Mouse (Mus musculus): ENCODE results near the gene Gap43. TPM values are rescaled to one million over a fixed set of nuclear protein-coding genes. Genes with fewer than 3 reads are reported as not detected.
"Not testable (repeated sequence)": the region's sequence is repeated elsewhere in the genome, so short reads cannot be mapped to it uniquely, and the experiment has no call there.

The Gap43 gene
- 10 to 100 TPM; 26.0 to 29.6 TPM for total RNA-seq (2021)
- long read RNA-seq, experiment 1, transcript Gap43-201 (3 exons, 1,420 nt): major isoform, 25 of 27 reads
- long read RNA-seq, experiment 1, partial matches to known transcripts: 0 of 27 reads
- long read RNA-seq, experiment 1, other reads (novel, unspliced or antisense): 2 of 27 reads
- long read RNA-seq, experiment 2, transcript Gap43-201 (3 exons, 1,420 nt): major isoform, 32 of 33 reads
- long read RNA-seq, experiment 2, partial matches to known transcripts: 1 of 33 reads
- long read RNA-seq, experiment 2, other reads (novel, unspliced or antisense): 0 of 33 reads

DNA sequence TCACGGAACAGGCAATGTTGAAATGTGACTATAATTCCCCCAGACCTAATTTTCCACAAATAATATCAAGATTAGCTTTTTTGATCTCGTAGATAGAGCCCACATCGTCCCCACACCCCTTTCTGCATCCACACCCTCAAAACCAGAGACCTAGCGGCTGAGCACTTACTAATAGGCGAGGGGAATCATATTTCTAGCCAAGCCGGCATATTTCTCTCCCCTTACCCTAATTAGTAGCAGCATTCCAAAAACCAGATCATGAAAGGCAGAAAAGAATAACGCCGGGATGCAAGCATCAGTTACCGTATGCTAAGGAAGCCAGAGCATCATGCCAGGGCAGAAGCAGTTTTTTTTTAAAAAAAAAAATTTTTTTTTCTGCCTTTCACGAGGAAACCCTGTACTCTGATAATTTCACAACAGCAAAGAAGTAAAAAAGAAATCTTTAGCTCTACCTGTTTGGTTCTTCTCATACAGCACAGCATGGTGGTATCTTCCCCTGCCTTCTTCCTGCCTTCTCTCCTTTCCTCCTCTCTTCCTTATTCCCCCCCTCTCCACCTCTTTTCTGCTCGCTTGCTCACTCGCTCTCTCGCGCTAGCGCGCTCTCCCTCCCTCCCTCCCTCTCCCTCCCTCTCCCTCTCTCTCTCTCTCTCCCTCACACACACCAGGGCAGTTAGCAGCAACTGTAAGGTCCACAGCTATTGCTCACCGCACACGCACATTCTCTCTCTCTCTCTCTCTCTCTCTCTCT is at the start of gene Gap43:
Gene Gap43 (minus strand): TSS at position 631 of the 748 bp plus-strand sequence.
- no peak for DNase-seq (ENCODE audit: low spot score in 2 of 2)

DNA sequence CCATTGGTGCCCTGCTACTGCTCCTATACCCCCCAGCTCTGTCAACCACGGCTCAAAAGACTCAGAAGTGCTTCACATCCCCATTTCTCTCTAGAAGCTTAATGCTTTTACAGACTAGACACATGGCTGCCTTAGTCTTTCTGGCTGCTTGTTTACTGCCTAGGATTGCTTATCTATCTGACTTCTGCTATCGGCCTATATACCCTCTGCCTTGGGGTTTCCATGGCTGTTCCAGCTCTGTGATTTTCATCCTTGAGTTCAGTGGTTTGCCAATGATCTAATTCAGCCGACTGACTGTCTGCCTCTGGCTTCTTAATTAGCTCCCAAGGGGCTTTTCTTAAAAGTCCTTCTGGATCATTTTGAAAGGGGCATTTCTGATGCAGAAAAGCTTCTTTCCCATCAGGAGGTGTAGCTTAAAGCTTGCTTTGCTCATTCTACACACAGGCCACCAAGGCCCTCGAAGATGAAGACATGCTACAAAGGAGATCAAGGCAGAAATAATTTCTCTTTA is 40.9 kb upstream of the Gap43 start:
- DNase-seq (ENCODE audit: low spot score in 2 of 2): no peak

DNA sequence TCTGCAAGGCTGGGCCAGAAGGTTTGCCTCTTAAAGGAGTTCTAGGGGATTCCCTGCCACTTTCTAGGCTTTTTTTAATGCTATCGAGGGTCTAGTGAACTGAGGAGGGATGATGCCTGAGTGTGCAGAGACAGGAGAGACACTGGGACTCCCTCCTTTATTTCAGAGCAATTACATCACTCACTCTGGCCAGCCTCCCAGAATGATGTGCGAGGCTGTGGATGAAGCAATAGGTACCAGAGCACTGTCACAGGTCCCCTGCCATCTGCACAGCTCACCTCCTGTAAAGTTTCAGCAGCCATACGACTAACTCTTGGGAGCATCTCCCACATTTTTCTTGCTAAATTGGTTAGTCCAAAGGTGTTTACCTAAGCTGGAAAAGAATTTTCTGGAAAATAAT is 40.2 kb upstream of the Gap43 start:
- peak in 1 of 2 experiments; percentile 12 for DNase-seq (ENCODE audit: low spot score in 2 of 2)

DNA sequence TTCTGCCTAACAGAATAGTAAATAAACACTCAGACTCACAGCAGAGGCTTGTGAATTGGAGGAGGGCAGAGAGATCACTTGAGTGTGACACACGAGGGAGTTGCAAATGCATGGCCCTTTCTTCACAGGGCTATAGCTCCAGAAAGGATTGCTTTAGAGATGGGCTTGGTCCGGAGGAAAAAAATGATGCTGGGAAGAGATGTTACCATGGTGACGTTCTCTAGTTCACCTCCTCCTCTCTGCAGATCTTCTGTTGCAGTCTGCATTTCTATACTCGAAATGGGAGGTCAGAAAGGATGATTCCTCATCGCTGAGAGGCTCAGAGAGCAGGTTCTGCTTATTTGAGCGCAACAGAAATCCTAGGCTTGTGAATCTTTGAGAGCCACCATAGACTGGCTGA is 29.7 kb upstream of the Gap43 start:
- no peak for DNase-seq (ENCODE audit: low spot score in 2 of 2)

DNA sequence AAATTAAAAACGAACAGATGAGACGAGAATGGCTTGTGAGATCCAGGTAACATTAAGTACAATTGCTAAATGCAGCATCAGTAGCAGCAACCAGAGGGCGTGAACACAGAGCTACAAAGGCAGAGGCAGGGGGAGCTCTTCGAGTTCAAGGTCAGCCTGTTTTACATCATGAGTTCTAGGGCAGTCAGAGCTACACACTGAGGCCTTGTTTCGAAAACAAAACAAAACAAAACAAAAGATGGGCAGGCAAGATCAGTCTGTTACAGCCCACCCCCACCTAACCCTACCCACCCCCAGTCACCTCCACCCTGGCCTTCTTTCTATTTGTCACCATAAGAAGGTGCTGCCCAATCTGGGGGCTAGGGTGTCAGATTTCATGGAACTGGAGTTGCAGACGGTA is 28.9 kb upstream of the Gap43 start:
- no peak for DNase-seq (ENCODE audit: low spot score in 2 of 2)

DNA sequence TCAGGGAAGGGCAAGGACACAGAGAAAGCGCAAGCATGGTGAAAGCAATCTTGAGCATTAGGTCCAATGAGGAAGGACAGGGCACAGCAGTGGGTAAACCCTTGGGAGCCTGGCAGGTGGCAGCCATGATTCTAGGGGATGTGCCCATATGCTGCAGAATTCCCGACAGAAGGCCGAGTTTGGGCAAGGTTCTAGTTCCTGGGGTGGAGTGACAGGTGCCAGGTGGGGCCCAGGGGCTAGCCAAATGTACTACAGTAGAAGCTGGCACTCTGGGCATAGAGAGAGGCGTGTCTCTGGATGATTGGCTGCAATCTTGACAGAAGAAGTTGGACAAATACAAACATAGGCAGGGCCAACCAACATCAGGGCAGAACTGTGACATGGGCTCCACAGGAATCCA is 19.6 kb upstream of the Gap43 start:
- DNase-seq (ENCODE audit: low spot score in 2 of 2): no peak

DNA sequence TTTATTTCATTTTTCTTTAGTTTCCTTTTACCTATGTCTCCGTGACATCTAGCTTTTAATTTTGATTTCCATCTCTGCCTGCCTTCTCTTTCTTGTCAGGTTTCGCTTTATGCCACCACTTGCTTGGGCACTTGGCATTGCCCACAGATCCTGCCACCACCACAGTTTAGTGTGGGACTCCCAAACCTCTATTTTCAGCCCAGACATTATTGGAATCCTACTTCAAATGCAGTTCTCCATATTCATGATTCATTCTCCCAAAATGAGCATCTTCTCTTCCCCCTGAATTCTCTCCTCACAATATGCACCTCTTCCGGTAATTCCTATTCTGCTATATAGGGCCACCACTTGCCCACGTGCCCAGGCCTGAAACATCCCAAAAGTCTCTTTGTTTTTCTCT is 17.6 kb upstream of the Gap43 start:
- DNase-seq (ENCODE audit: low spot score in 2 of 2): no peak

DNA sequence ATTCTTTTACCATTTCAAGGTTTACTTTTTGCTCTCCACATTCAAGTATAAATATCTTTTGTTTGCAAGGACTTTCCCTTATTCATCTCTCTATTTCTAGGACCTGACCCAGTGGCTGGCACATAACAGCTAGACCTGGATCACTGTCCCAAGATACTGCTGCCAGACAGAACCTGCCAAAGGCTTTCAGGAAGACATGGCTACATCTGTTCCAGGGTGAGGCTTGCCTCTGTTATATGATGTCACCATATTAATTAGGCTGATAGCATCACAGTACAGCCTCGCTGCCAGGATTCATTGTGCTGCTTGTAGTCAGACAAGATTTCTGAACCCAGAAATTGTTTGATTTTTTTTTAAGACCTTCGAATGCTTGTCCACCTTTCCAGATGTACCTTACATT is 9.6 kb upstream of the Gap43 start:
- no peak for DNase-seq (ENCODE audit: low spot score in 2 of 2)

DNA sequence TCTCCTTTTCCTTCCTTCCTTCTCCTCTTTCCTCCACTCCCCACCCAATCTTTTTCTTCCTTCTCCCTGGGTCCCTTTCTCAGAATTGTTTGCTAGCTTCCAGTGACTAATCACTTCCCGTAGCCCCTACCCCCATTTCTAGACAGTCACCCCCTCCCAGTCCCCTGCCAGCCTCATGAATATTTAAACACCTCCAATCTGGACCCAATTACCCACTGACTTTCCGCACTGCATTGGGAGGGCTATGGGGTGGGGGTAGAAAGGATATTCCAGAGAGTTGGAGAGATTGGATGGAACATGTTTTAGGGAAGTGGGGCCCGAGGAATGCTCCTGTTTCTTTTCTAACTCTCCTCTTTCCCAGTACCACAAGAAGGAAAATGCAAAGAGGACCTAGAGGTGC is 414 bp upstream of the Gap43 start:
- DNase-seq (ENCODE audit: low spot score in 2 of 2): not testable (repeated sequence)

DNA sequence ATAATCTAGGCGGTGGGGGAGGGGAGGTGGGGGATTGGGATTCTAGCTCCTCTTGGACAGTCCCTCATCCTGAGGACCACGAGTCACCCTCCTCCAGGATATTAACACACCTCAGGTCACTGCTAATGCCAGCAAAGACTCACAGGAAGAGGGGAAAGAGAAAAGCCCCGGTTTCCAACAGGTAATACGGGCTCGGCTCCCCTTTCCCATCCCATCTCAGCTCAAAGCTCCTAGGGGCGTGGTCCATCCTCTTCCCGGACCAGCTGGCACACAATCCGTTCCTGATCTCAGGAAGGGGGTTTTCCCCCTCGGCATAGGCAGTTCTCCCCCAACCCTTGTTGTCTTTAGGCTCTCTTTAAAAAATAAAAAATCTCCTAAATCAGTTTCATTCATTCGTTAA is 939 bp downstream of the Gap43 start:
- no peak for DNase-seq (ENCODE audit: low spot score in 2 of 2)

DNA sequence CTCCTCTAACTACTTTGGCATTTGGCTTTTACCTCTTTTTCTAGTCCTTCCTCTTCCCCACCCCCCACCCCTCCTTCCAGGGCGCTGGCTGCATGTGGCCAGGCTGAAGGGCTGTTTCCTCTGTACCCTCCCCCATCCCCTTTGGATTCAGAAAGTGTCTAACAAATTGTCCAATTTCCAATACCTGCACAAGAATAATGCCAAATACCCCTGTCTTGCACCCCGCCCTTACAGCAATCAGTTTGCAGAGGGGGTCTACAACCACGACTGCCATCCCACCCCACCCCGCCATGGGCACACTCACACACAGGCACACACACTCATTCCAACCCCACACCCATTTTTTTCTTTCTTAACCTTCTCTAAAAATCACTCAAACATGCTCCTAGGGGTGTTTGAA is 1.5 kb downstream of the Gap43 start:
- no peak for DNase-seq (ENCODE audit: low spot score in 2 of 2)

DNA sequence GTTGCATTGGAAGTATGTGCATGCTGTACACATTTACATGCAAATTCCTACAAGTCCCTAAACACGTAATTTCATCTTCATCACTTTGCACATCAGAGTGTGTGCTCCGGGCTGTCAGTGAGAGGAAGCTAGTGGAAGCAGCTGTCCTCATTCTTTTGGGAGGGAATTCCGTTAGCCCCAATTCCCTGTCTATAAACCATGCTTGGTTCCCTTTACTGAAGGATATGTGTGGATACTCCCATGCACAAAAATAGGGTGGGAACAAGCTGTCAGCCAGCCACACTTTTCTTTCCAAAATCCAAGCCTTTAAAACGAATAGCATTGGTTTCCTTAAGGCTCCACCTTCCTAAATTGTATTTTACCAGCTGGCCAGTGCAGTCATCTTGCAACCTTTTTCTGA is 2.1 kb downstream of the Gap43 start:
- DNase-seq (ENCODE audit: low spot score in 2 of 2): no peak

DNA sequence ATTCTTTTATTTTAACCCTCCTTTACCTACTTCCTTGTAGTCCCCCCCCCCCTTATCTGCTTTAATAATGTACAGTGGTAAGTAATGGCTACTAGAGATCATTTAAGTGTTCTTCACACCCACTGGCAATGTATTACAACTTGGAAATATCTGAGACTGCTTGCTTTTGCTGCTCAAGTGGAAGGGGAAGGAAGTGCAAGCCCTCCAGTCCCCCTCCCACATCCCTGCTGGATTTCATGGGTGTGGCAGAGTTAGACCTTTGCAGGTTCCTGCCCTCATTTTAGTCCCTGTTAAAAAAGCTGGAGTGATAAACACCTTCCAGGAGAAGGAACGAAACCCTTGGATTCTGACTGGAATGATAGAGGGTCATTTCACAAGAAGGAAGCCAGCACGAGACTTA is 2.8 kb downstream of the Gap43 start:
- no peak for DNase-seq (ENCODE audit: low spot score in 2 of 2)

DNA sequence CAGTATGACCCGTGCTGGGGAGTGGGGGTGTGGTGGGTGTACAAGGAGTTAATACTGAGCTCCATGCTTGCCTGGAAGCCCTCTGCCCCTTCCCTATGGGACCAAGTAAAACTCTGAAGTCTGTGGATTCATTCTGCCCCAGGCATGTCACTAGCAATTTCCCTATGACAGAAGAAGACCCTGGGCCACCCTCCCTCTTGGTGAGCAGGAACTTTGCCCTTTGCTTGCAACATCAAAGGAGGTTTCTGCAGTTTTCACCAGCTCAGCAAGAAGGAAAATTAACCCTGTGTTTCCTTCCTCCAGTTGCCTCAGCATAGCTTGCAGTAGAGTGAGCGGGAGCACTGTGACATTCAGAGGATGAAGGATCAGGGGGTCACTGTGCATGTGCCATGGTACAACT is 3.8 kb downstream of the Gap43 start:
- DNase-seq (ENCODE audit: low spot score in 2 of 2): no peak

DNA sequence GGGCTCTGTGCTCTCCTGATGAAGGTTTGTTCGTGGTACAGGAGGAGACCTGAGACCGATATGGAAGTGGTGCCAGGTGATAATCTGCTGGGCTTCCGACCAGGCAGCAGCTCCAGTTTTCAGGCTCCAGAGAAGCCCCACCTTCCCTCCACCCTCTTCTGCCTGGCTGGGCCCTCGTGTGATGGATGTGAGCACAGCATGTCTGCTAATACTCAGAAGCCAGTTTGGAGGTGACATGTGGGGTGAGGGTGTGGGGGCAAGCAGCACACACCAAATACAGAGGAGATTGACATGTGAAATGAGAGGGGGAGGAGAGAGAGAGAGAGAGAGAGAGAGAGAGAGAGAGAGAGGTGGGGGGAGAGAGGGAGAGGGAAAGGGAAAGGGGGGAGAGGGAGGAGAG is 8.1 kb downstream of the Gap43 start:
- DNase-seq (ENCODE audit: low spot score in 2 of 2): no peak

DNA sequence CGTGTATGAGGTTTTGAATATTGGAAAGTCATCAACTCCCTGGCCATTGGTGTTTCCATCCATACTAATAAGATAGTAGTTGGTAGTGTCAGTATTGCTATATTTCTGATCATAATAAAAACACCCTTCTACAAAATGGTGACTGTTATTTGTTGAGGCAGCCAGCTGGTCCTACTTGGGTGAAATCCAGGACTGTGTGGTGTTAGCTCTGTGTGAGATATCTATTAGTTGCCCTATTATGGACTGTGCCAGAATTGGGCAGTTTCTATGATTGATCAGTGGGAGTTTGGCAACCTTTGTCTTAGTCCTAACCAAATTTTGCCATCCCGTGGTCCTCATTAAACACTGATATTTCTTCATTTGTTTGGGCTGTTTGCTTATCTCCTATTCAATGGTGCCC is 14.3 kb downstream of the Gap43 start:
- no peak for DNase-seq (ENCODE audit: low spot score in 2 of 2)

DNA sequence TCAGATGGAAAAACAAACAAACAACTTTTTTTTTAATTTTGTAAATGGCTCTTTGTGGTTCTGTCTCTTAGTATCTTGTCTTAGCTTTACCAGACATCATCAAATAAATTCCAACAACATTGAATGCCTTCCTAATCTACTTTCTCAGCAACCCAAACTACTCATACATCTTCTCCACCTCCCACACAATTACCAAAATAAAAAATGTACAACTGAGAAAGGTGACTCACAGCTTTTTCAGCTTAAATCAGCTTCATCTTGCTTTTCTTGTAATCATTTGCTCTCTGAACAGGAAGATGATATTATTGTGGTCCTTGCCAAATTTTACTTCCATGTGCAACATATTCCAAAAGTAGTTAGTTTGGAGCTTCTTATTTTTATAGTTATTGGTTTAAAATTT is 14.9 kb downstream of the Gap43 start:
- DNase-seq (ENCODE audit: low spot score in 2 of 2): no peak

DNA sequence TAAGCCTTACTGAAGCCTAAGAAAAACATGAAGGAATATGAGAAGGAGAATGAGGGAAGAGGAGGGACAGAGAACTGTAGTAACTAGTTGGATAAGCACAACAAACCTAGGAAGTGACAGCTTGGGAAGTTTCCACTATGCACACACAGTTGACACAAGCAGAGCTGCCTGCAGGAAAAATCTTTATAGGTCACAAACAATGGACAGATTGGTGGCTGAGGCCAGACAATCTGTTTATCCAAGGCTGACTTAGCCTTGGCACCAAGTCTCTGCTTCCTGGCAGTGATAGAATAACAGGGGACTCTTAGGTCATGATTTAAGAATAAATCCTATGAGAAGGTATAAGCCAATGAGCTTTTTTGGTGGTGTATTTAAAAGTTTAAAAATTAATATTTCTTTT is 20.6 kb downstream of the Gap43 start:
- no peak for DNase-seq (ENCODE audit: low spot score in 2 of 2)

DNA sequence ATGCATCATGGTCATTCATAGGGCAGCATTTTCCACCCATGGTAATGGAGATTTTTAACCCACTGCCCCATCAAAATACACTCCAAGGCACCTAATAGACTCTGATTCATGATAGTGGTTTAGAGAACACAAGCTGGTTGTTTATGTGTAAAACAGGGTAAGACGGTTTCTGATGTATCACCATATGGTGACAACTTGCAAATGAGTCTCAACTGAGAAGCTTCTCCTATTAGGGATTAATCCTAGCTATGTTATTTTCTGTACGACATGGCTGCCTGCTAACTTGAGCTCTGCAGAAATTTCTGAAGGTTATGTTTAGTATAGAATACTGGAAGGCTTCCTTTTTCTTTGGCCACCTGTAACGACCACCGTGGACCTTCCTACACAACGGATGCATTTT is 21.1 kb downstream of the Gap43 start:
- no peak for DNase-seq (ENCODE audit: low spot score in 2 of 2)

DNA sequence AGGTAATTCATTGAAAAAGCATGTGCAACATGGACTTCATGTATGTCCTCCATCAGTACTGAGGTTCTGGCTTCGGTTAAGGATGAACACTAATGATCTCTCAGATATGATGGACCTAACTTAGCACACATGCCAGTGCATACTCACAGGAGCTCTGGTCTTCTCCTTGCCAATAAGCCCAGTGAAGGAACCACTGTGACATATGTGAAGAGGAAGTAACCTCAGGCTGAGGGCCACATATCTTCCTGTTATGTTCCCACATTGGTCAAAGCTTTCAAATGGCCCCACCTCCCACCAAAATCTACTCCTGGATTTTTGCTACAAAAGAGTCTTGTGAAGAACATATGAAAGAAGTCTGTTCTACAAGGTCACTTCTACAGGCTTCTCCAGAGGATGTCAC is 28.3 kb downstream of the Gap43 start:
- no peak for DNase-seq (ENCODE audit: low spot score in 2 of 2)

DNA sequence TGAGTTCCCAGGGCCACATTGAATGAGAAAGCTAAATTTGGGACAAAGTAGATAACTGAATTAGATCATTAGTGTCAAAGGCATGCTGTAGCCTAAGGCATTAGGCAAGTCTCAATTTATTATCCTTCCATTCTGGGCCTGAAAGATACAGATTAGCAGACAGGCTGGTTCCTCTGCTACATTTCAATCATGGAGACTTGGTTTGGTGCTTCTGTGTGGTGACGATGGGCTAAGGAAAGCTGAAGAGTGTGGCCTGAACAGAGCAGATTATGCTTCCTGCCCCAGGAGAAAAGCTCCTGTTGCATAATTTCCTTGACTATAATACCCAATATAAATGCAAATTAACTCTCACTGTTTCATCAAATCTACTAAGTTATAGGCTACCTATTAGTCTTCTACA is 31.7 kb downstream of the Gap43 start:
- DNase-seq (ENCODE audit: low spot score in 2 of 2): no peak

DNA sequence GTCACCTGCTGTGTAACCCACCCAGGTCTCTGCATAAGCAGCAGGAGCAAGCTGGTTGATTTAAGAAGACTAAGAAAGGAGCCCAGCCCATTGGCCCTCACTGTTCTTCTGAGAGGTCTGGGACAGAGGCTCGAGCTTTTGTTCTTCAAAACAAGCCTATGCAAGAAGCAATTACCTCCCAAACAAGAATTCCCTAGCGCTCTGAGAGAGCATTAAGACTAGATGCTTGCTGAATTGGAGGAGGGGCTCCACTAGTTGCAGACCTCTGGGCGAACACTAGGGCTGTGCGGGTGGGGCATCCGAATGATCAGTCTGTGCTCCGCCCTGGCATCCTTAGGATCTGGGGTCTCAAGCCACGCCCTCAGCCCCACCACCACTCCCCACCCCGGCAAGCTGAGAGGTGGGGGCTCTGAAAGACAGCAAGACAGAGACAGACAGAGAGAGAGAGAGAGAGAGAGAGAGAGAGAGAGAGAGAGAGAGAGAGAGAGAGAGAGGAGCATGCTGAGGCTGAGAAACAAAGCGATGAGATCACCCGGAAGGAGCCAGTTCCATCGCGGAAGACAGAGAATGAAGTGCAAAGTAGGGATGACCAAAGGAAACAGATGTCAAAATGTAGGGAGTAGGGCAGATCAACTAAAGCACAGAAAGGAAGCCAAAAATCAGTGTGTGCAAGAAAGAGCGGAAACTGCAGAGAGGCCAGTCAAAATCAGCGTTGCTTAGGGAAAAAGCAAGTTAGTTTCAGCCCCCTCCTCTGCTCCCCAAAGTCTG is 34.3 kb downstream of the Gap43 start:
- peak in 1 of 2 experiments; percentile 59 for DNase-seq (ENCODE audit: low spot score in 2 of 2)
